Mouse (Mus musculus): Measurements from ENCODE around the gene Hmgxb4.
A peak's percentile ranks its signal among the peaks of the same experiment; 100 is the strongest.

The Hmgxb4 gene

DNA sequence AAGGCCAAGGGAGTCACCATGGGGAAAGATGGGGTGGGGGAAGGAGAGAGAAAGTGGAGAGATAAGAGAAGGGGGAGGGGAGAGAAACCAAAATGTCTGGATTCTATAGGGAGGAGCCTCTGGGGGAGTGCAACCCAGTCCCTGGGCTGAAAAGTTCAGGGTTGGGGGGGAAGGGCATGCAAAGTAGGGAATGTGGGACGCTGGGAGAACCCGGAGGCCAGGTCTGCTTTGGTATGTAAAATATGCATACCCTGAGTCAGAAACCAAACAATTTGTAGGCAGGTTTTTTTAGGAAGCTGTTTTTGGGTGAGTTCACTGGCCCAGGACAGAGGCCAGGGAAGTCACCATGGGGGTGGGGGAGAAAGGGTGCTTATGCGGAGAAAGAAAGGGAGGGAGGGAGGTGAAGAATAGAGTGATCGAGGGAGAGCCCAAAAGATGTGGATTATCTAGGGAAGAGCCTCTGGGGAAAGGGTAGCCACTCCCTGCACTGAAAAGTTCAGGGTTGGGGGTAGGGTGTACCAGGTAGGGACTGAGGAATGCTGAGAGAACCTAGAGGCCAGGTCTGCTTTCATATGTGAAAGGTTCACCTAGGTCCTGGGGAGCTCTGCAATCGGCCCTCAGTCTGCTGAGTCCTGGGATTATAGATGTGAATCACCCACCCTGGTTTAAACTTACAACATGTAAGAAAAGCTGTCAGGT is 25.3 kb downstream of the Hmgxb4 start:
- DNase-seq (ENCODE audit: low spot score) = no peak

DNA sequence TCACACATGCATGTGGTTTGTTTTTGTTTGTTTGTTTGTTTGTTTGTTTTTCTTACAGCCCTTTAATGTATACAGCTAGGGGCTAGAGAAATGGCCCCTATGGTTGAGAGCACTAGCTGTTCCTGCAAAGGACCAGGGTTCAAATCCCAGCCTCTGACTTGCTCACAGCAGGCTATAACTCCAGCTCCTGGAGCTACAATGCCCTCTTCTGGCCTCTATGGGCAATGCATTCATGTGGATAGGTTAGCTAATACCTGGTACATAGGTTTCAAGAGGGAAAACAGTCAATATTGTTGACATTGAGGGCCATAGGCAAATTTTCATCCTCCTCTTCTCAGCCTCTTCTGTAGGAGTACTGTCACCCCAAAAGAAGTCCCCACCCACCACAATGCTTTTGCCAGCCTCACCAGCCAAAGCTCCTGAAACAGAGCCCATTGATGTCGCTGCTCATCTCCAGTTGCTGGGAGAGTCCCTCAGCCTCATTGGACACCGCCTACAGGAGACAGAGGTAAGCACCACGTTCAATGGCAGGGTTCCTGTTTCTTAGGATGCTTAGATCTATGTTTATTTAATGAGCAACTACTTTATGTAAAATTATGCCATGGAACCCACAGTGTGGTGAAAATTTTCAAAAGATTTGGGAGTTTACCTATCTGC is 30.6 kb downstream of the Hmgxb4 start:
- no peak for DNase-seq (ENCODE audit: low spot score)

- DNase-seq (ENCODE audit: low spot score) = no peak
These were observed 32.7 kb downstream of the Hmgxb4 start for GRCm38 (mm10) chr8:75025809-75026208.

DNA sequence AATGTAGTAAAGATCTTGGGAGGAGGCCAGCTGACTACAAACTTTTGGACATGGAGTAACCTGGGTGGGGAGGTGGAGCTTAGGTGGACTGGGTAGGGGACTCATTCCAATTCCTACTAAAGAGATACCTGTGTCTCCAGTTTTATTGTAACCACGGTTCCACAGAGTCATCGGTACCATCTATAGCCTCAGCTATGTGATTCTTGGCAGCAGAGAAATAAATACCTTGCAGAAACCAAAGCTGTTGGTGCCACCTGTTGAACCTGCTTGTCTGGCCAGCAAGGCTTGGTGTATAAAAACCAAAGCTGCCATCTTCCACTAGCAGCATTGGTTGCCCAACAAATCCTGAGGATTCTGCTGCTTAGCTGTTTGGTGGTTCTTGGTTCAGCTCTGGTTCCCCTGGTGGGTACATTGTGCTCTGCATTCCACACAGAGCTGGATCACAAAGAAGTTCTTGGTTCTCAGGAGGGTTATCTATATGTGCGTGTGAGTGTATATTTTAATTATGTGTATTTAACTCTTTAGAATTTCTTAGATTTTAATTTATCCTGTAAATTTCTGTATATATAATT is 37.4 kb downstream of the Hmgxb4 start:
- DNase-seq (ENCODE audit: low spot score) = no peak

GRCm38 (mm10) chr8:75032961-75033360 is 39.8 kb downstream of the Hmgxb4 start:
- no peak for DNase-seq (ENCODE audit: low spot score)

DNA sequence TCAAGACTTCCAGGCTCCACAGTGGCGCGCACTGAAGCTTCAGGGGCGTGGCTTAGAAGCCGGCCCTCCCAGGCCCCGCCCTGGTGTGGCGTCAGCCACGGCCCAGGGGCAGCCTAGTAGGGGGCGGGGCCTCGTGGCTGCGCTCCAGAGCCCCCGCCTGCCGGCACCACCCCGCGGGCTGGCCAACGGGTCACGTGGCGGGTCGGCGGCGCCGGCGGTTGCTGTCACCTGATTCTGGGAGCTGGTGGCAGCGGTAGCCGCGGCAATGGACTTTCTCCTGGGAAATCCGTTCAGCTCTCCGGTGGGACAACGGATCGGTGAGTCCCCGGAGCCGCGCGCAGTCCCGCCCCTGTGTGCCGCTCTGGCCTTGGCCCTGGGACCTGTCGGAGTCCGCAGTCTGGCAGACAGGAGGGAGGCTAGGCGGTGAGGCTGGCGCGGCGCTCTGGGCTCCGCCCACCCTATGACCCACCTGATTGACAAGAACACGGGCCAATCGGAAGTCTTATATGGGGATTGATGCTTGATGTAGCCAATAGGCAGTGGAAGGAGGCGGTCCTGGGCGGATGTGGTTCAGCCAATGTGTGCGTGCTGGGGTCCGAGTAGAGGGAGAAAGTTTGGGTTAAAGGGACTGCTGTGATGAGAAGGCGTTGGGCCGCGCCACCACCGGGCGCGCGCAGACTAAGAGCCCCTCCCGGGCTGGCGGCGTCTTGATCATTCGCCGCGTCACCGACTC is 40.5 kb downstream of the Hmgxb4 start, which contains the start of gene Tom1:
Gene Tom1, plus strand, starts transcription at position 195 of the 733 bp plus-strand sequence.
- DNase-seq (ENCODE audit: low spot score) = peak; percentile 96

DNA sequence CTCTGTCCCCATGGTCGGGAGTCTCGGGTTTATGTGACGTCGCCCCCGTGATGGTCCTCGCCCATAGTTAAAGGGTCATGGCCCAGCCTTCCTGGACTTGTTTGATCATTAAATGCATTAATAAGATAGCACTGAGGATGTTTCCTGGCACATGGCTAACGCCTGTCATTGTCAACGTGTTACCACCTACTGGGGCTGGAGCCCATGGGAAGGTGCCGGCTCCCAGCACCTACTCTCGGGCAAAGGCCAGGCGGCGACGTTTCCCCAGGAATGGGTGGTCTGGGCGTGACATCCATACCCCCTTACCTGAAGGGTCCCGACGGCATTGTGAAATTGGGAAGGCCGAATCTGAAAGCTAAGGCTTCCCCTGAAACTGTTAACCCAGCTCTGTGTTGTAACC is 41.1 kb downstream of the Hmgxb4 start:
- no peak for DNase-seq (ENCODE audit: low spot score)

DNA sequence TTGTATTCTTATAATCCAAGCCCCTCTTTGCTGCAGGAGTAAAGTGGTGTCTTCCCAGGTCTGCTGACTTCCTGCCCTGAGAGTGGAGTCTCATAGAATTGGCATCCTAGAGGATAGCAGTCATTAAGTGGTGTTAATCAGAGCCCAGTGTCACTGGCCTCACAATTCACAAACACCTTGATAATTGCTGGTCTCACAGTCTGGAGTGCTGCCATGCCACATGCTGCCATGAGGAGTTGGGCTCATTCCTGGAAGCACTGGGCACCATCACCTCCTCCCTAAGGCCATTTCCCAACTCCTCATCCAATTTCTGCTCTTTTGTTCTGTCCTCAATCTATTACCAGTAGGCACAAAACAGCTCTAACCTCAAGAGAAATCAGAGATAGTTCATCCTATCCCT is 42.5 kb downstream of the Hmgxb4 start:
- DNase-seq (ENCODE audit: low spot score) = no peak

DNA sequence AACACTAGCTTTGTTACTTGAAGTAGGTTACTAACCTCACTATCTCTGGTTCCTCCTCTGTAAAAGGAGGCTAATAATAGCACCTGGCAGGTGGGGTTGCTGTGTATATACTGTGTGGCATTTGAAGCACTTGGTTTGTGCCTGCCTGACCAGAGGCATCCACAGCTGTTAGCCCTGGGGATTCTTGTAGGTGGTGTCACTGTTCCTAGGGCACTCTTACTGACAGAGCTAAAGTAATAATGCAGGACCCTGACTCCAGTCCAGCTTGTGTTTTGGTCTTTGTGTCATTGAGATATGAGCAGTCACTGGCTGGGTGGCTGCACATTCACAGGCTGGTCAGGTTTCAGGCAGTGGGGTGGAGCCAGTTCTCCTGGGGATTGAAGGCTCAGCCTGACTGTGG is 45.3 kb downstream of the Hmgxb4 start:
- DNase-seq (ENCODE audit: low spot score) = no peak

DNA sequence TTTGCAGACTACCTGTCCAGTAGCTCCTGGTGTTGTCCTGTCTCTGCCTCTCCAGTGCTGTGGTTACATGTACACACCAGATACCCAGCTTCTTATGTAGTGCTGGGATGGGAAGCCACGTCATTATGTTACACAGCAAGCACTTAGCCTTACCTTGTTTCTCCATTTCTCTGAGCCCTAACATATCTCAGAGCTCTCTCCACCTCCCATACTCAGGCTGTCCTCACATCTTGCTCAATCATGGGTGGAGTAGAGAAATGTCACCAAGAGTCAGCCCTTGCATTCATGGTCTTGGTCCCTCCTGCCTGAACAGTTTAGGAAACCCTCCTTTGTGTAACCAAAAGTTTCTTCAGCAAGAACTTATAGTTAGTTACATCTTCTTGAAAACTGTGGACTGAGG is 46.6 kb downstream of the Hmgxb4 start:
- DNase-seq (ENCODE audit: low spot score) = no peak

GRCm38 (mm10) chr8:75042171-75042570 is 49.0 kb downstream of the Hmgxb4 start:
- DNase-seq (ENCODE audit: low spot score) = no peak

DNA sequence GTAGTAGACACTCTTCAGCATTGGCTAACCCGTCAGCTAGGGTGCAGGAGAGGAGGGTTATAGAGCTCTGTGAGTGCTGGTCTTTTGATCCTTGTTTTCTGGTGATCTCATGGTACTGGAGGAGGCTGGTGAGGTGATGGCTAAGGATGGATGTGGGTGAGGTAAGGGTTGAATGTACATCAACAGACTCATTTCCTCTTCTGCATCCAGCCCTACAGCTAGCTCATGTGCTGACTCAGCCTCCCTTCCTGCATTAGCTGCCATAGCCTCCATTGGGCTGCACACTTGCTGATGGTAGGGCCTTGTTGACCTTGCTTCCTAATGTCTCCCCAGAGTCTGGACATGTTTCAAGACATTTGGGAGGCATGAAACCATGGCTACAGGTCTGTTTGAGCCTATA is 49.8 kb downstream of the Hmgxb4 start:
- no peak for DNase-seq (ENCODE audit: low spot score)

DNA sequence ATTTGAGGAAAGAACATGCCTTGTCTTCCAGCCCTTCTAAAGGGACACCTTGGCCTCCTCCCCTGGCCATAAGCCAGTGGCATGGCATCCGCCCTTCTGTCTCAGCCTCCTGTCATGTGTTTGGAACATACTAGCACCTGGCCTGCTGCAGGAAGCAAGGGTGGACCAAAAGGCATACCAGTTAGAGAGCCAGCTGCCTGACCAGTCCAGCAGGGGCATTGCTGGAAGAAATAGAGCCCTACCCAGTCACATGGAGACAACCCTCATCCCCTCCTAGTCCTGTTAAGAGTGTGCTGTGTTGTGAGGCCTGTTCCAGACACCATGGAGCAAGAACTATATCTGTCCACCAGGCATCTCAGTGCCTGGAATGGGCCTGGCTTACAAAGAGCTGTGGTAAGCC is 53.1 kb downstream of the Hmgxb4 start:
- DNase-seq (ENCODE audit: low spot score) = no peak

GRCm38 (mm10) chr8:75047784-75048183 is 54.6 kb downstream of the Hmgxb4 start:
- no peak for DNase-seq (ENCODE audit: low spot score)

DNA sequence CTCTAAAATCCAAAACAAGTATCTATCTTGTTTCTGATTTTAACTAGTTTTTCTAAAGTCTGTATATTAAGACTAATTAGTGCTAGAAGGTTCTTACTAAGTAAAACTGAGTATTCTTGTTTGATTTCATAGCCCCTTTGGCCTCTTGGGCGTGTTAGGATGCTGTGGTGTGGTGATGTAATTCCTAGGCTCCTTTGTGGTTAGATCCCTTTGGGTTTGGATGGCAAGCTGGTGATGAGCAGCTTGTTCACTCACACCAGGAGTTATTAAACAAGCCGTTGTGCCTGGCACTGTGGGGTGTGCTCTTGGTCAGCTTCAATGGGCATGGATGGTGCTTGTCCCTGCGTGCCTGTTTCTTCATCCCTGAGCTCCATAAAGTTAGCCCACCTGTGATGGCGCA is 60.2 kb downstream of the Hmgxb4 start:
- no peak for DNase-seq (ENCODE audit: low spot score)

DNA sequence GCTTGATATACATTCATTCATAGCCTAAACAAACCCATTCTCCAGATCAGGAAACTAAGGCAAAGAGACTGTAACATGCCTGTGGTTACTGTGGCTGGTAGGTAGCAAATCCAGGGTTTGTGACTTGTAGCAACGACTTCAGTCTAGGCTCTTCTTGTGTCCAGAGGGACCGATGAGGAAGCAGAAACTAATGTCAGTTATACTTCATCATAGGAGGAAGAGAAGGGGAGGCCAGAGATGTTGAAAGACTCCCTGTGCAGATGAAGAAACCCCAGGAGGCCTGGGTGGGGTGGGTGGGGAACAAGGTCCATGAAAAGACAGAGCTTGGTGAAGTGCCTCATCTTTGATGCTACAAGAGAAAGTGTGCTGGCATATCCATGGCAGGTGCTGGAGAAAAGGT is 62.5 kb downstream of the Hmgxb4 start:
- no peak for DNase-seq (ENCODE audit: low spot score)

- no peak for DNase-seq (ENCODE audit: low spot score)
These were observed 66.9 kb downstream of the Hmgxb4 start for GRCm38 (mm10) chr8:75060022-75060421.

GRCm38 (mm10) chr8:75060815-75061214 is 67.7 kb downstream of the Hmgxb4 start:
- no peak for DNase-seq (ENCODE audit: low spot score)

DNA sequence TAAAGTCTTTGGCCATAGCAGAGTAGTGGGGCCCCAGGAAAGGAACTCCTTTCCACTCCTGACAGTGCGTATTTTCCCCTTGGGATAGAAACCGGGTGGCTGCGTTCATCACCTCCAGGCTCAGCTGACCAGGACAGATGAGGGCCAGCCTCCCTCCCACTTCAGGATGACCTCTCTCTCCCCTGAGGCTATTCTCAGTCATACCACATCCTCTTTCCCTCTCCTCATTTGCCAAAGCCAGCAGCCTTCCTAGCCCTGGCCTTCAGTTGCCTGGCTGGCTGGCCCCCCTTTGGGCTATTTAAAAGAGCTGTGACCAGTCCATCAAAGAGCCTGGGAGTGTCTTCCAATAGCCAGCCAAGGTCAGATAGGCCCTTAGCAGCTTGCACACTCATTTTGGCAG is 70.1 kb downstream of the Hmgxb4 start:
- no peak for DNase-seq (ENCODE audit: low spot score)

GRCm38 (mm10) chr8:75064790-75065189 is 71.6 kb downstream of the Hmgxb4 start:
- no peak for DNase-seq (ENCODE audit: low spot score)

DNA sequence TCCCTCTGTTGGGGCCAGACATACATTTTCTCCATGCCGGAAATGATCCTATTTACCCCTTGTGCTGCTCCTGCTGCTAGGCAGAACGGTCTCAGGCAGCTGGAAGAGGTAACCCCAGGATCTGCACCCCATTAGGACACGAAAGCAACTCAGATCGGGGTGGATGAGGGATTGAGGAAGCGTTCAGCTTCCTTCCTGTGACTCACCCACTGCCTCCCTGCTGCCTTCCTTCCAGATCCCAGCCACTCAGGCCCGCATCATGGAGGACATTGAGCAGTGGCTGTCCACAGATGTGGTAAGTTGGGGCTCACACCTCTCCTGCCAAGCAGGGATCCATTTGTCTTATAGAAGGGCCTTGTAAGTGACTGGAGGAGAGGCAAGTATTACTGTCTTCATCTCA is 74.1 kb downstream of the Hmgxb4 start:
- DNase-seq (ENCODE audit: low spot score) = no peak

DNA sequence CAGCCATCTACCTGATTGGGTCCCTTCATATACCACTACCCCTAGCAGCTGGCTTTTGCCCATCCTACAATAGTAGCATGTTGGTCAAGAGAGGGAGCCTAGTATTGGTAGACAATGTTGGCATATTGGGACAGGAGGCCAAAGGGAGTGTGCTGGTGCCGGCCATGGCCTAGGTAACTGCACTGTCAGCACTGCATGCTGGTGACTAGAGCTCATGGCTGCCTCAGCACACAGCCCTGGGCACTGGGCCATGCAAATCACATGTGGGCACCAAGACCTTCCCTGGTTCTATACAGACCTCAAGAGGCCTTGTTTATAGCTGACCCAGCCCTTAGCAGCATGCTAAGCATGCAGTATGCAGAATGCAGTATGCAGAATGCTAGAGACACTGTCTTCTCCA is 77.1 kb downstream of the Hmgxb4 start:
- no peak for DNase-seq (ENCODE audit: low spot score)
